Comparison of ENCODE assay signal across 27 mouse cellular contexts in the genomic region with DNA sequence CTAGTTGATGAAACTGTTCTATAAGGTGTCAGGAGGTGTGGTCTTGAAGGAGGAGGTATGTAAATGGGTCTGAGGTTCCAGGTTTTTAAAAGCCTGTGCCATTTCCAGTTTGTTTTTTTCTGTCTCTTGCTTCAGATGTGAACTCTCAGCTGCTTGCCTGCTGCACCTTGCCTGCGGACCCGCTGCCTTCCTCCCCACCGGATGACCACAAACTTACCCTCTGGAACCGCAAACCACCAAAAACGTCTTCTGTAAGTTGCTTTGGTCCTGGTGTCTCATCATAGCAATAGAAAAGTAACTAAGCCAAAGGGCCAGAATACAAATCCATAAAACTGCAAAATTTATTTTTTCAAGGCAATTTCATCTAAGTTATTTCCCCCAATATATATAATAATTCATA. TPM values are rescaled to one million over a fixed set of nuclear protein-coding genes. Genes with fewer than 3 reads are reported as not detected.
DNase-seq lines count a peak whose midpoint lies in the region; ATAC-seq and TF ChIP-seq lines count a peak whose summit lies in the region.
"Had no signal": no experiment of that assay in that cellular context is flagged by ENCODE, and none has a peak within 500 bp of the region (broad histone marks: within the 10 kb centered on the region; RNA-seq: fewer than 3 reads in every experiment).

No protein-coding gene starts in this region.

- no peak overlapping the region for H3K27ac ChIP-seq in intestine, postnatal 0 days (ENCODE audit: low read depth, low read length)
- H3K27ac ChIP-seq in forebrain, postnatal 0 days (ENCODE audit: low read depth, low read length) = no peak overlapping the region
- H3K27ac ChIP-seq: embryonic facial prominence, embryonic 10.5 days; embryonic facial prominence, embryonic 13.5 days; forebrain, embryonic 13.5 days; hindbrain, embryonic 12.5 days; hindbrain, embryonic 15.5 days had no signal

- peak; percentile 6 for DNase-seq in T-cell, adult 2 months (ENCODE audit: low spot score)
- DNase-seq in naive thymus-derived CD4-positive, alpha-beta T cell, adult 2 months (ENCODE audit: low read depth) = peak; percentile 29
- peak; percentile 14 to 16 for DNase-seq in thymus, postnatal 10 days (ENCODE audit: low spot score in 2 of 2)
- DNase-seq in thymus, postnatal 36 days = peak; percentile 35 to 50
- DNase-seq in spleen, postnatal 4 days (ENCODE audit: low spot score in 2 of 2) = no peak
- DNase-seq in forebrain, postnatal 0 days = no peak
- DNase-seq: adrenal gland, adult 2 months; adrenal gland, postnatal 25 days; B cell, adult 2 months; cerebellum, adult 11-12 months; cerebellum, adult 8-10 months; cerebellum, postnatal 10 days; cerebellum, postnatal 36 days; embryo, embryonic 11 days; gastrocnemius, postnatal 10 days; gastrocnemius, postnatal 36 days; heart, adult 11 months had no signal

- no peaks in the 10 kb centered on the region for H3K27me3 ChIP-seq in intestine, postnatal 0 days (replicated peaks; ENCODE audit: control insufficient read depth, insufficient read depth, low read length)
- H3K27me3 ChIP-seq in forebrain, postnatal 0 days (ENCODE audit: insufficient read depth, low read length) = no peaks in the 10 kb centered on the region
- H3K27me3 ChIP-seq: embryonic facial prominence, embryonic 13.5 days; forebrain, embryonic 13.5 days; hindbrain, embryonic 12.5 days; hindbrain, embryonic 15.5 days; Patski had no signal

- H3K4me1 ChIP-seq in intestine, postnatal 0 days (replicated peaks; ENCODE audit: control insufficient read depth, insufficient read depth, low read length) = no peaks in the 10 kb centered on the region
- no peaks in the 10 kb centered on the region for H3K4me1 ChIP-seq in forebrain, postnatal 0 days (ENCODE audit: insufficient read depth)
- H3K4me1 ChIP-seq: hindbrain, embryonic 12.5 days; hindbrain, embryonic 15.5 days had no signal

- TF ChIP-seq CTCF in intestine, postnatal 0 days (IDR thresholded peaks at IDR 0.05; ENCODE audit: low read depth) = no peak
- no peak for TF ChIP-seq CTCF in forebrain, postnatal 0 days (IDR thresholded peaks at IDR 0.05; ENCODE audit: low read depth)

- no peak overlapping the region for H3K4me3 ChIP-seq in intestine, postnatal 0 days (ENCODE audit: low read depth, low read length)
- H3K4me3 ChIP-seq in forebrain, postnatal 0 days (ENCODE audit: low read depth, low read length) = no peak overlapping the region
- H3K4me3 ChIP-seq: embryonic facial prominence, embryonic 10.5 days; embryonic facial prominence, embryonic 13.5 days; erythroblast, embryonic 14.5 days; forebrain, embryonic 13.5 days; hindbrain, embryonic 12.5 days; hindbrain, embryonic 15.5 days had no signal

- no peaks in the 10 kb centered on the region for H3K9me3 ChIP-seq in intestine, postnatal 0 days (ENCODE audit: control insufficient read depth)
- H3K9me3 ChIP-seq in forebrain, postnatal 0 days (ENCODE audit: low read length) = no peaks in the 10 kb centered on the region
- H3K9me3 ChIP-seq: embryonic facial prominence, embryonic 10.5 days; embryonic facial prominence, embryonic 13.5 days; forebrain, embryonic 13.5 days; hindbrain, embryonic 12.5 days; hindbrain, embryonic 15.5 days had no signal

- no peak overlapping the region for H3K4me2 ChIP-seq in intestine, postnatal 0 days (replicated peaks; ENCODE audit: low read depth)
- no peak overlapping the region for H3K4me2 ChIP-seq in forebrain, postnatal 0 days (ENCODE audit: low read depth)
- H3K4me2 ChIP-seq: embryonic facial prominence, embryonic 13.5 days; forebrain, embryonic 13.5 days; heart, embryonic 11.5 days; hindbrain, embryonic 12.5 days; hindbrain, embryonic 15.5 days had no signal

- ATAC-seq in intestine, postnatal 0 days = no peak
- ATAC-seq in forebrain, postnatal 0 days = no peak
- ATAC-seq: forebrain, embryonic 13.5 days; forebrain, embryonic 16.5 days; Patski had no signal

- no peak overlapping the region for H3K9ac ChIP-seq in intestine, postnatal 0 days (ENCODE audit: low read depth, low read length)
- no peak overlapping the region for H3K9ac ChIP-seq in forebrain, postnatal 0 days
- H3K9ac ChIP-seq: embryonic facial prominence, embryonic 13.5 days; forebrain, embryonic 13.5 days; hindbrain, embryonic 12.5 days; hindbrain, embryonic 15.5 days had no signal

- no peaks in the 10 kb centered on the region for H3K36me3 ChIP-seq in intestine, postnatal 0 days (ENCODE audit: control insufficient read depth, insufficient read depth)
- no peaks in the 10 kb centered on the region for H3K36me3 ChIP-seq in forebrain, postnatal 0 days (ENCODE audit: insufficient read depth)
- H3K36me3 ChIP-seq: embryonic facial prominence, embryonic 10.5 days; embryonic facial prominence, embryonic 13.5 days; hindbrain, embryonic 12.5 days; hindbrain, embryonic 15.5 days had no signal

- 86% methylated on average over 5 of the region's 5 CpGs for WGBS in intestine, postnatal 0 days
- 97% methylated on average over 5 of the region's 5 CpGs for WGBS in forebrain, postnatal 0 days

RNA-seq across cellular contexts. Expression of a gene that starts 18.6 kb away (rescaled TPM):
- 30.1 and 31.8 TPM in 2 replicates for polyA plus RNA-seq in intestine, postnatal 0 days (2015; fragmentation: Nextera tagmentation; extraction: Ambion mirVana)
- total RNA-seq in forebrain, postnatal 0 days (2014; rRNA removed) = 167 and 234 TPM in 2 replicates
- 249 and 268 TPM in 2 replicates for polyA plus RNA-seq in forebrain, postnatal 0 days (2015; fragmentation: Nextera tagmentation; extraction: Ambion mirVana)

Comparison
In these comparisons a context has a peak if more than half of its experiments do, and no peak if none do; other contexts are left out.
1. DNase-seq: peak in T-cell, adult 2 months (single experiment), naive thymus-derived CD4-positive, alpha-beta T cell, adult 2 months (single experiment), thymus, postnatal 10 days (2 of 2) and thymus, postnatal 36 days (2 of 2); none in spleen, postnatal 4 days (0 of 2) and forebrain, postnatal 0 days (single experiment).